In the genomic region with DNA sequence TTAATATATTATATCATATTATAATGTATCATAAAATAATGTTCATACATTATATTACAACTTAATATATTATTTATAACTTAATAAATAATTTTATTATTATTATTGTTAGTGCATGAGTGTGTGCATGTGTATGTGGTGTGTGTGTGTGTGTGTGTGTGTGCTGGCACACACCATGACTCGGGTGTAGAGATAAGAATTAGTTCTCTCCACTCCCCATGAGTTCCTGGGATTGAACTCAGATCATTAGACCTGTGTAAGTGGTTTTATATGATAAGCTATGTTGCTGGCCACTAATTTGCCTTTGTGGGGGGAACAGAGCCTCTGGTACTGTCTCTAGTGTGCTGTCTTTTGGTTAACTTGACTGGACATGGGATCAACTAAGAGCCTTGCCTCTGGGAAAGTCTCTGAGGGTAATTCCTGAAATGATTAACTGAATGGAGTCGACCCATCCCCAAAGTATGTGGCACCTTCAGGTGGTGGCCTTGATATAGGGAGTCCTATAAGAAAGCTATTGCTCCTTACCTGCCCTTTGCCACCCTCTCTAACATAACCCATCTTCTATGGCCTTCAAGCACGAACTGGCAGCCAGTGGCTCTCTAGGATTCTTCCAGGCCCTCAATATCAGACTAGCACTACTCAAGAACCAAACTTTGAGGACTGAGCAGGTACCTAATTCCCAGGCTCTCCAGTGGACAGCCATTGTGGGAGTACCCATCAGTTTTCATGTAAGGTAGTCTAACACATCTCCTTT, we compare ENCODE assay signal across 31 mouse cellular contexts. TPM values are rescaled to one million over a fixed set of nuclear protein-coding genes. Genes with fewer than 3 reads are reported as not detected.
DNase-seq lines count a peak whose midpoint lies in the region; ATAC-seq and TF ChIP-seq lines count a peak whose summit lies in the region.
"Had no signal": no experiment of that assay in that cellular context is flagged by ENCODE, and none has a peak within 500 bp of the region (broad histone marks: within the 10 kb centered on the region; RNA-seq: fewer than 3 reads in every experiment).

No protein-coding gene starts in this region.

- no peaks in the 10 kb centered on the region for H3K9me3 ChIP-seq in liver, embryonic 13.5 days (replicated peaks)
- no peaks in the 10 kb centered on the region for H3K9me3 ChIP-seq in liver, postnatal 0 days (ENCODE audit: low read length)
- H3K9me3 ChIP-seq: embryonic facial prominence, embryonic 12.5 days; embryonic facial prominence, embryonic 15.5 days; G1E; hindbrain, embryonic 10.5 days; hindbrain, embryonic 13.5 days had no signal

- ATAC-seq in liver, embryonic 13.5 days (ENCODE audit: low read depth): peak; percentile 94
- ATAC-seq in liver, postnatal 0 days: peak; percentile 58
- ATAC-seq: forebrain, embryonic 14.5 days; hindbrain, embryonic 16.5 days had no signal

- no peak for TF ChIP-seq EP300 in liver, postnatal 0 days (IDR thresholded peaks at IDR 0.05; ENCODE audit: low read depth)

- H3K27ac ChIP-seq in liver, embryonic 13.5 days: peak overlapping the region; percentile 54
- no peak overlapping the region for H3K27ac ChIP-seq in liver, postnatal 0 days (ENCODE audit: low read depth)
- H3K27ac ChIP-seq: embryonic facial prominence, embryonic 12.5 days; embryonic facial prominence, embryonic 15.5 days; heart, adult 2 months; hindbrain, embryonic 10.5 days; hindbrain, embryonic 13.5 days had no signal

- H3K4me2 ChIP-seq in liver, embryonic 13.5 days: peak overlapping the region; percentile 30
- no peak overlapping the region for H3K4me2 ChIP-seq in liver, postnatal 0 days (ENCODE audit: low read depth, low read length)
- H3K4me2 ChIP-seq: embryonic facial prominence, embryonic 12.5 days; embryonic facial prominence, embryonic 15.5 days; heart, embryonic 11.5 days; hindbrain, embryonic 13.5 days had no signal

- peak; percentile 31 for DNase-seq in c-Kit-positive CD71-positive TER-119-negative erythroid progenitor cells, embryonic 14.5 days (ENCODE audit: low read depth)
- peak; percentile 19 for DNase-seq in liver
- no peak for DNase-seq in liver, embryonic 13.5 days
- DNase-seq in liver, postnatal 0 days: no peak
- no peak for DNase-seq in spleen, postnatal 10 days (ENCODE audit: low spot score in 2 of 2)
- DNase-seq in layer of hippocampus, postnatal 25 days (ENCODE audit: extremely low spot score in 1 of 2, low spot score in 1 of 2): no peak
- DNase-seq in lung, adult 2 months: no peak
- DNase-seq: adrenal gland, adult 2 months; adrenal gland, postnatal 25 days; B cell, adult 2 months; cerebellum, adult 11 months; cerebellum, adult 2 months; cerebellum, adult 9-11 months; cerebellum, postnatal 25 days; gastrocnemius, postnatal 25 days; heart, adult 2 months had no signal

- H3K27me3 ChIP-seq in liver, embryonic 13.5 days: peaks cover 7% of the 10 kb centered on the region; the same call in 1 of the 2 replicates
- no peaks in the 10 kb centered on the region for H3K27me3 ChIP-seq in liver, postnatal 0 days (ENCODE audit: insufficient read depth, low read length)

- no peak for TF ChIP-seq CTCF in liver, postnatal 0 days (IDR thresholded peaks at IDR 0.05; ENCODE audit: low read depth)
- TF ChIP-seq CTCF in lung, adult 2 months (IDR thresholded peaks at IDR 0.05; ENCODE audit: insufficient read depth, low read length): no peak

- H3K36me3 ChIP-seq in liver, embryonic 13.5 days: no peaks in the 10 kb centered on the region
- no peaks in the 10 kb centered on the region for H3K36me3 ChIP-seq in liver, postnatal 0 days (replicated peaks; ENCODE audit: insufficient read depth, low read length)
- H3K36me3 ChIP-seq: embryonic facial prominence, embryonic 12.5 days; embryonic facial prominence, embryonic 15.5 days; G1E; hindbrain, embryonic 10.5 days; hindbrain, embryonic 13.5 days had no signal

- no peak for TF ChIP-seq POLR2A in lung, adult 2 months (IDR thresholded peaks at IDR 0.05; ENCODE audit: borderline replicate concordance, extremely low read depth, low read depth, low read length)

- H3K4me1 ChIP-seq in liver, embryonic 13.5 days (replicated peaks): peaks cover 18% of the 10 kb centered on the region
- H3K4me1 ChIP-seq in liver, postnatal 0 days (ENCODE audit: insufficient read depth): no peaks in the 10 kb centered on the region
- no peaks in the 10 kb centered on the region for H3K4me1 ChIP-seq in lung, adult 2 months (ENCODE audit: control insufficient read depth, insufficient read depth, low read length)
- H3K4me1 ChIP-seq: embryonic facial prominence, embryonic 12.5 days; embryonic facial prominence, embryonic 15.5 days; hindbrain, embryonic 13.5 days had no signal

- no peak overlapping the region for H3K4me3 ChIP-seq in liver, embryonic 13.5 days (replicated peaks)
- no peak overlapping the region for H3K4me3 ChIP-seq in liver, postnatal 0 days (ENCODE audit: low read depth, low read length)
- H3K4me3 ChIP-seq in lung, adult 2 months (replicated peaks; ENCODE audit: extremely low read depth, low read depth, low read length): no peak overlapping the region
- H3K4me3 ChIP-seq: embryonic facial prominence, embryonic 12.5 days; embryonic facial prominence, embryonic 15.5 days; heart, adult 2 months; hindbrain, embryonic 10.5 days; hindbrain, embryonic 13.5 days had no signal

- 30% methylated on average over 3 of the region's 3 CpGs for WGBS in liver, embryonic 13.5 days (ENCODE audit: insufficient replicate concordance)
- WGBS in liver, postnatal 0 days (ENCODE audit: insufficient replicate concordance): 43% methylated on average over 3 of the region's 3 CpGs
- 42% methylated on average over 3 of the region's 3 CpGs for WGBS in lung, adult 2 months

- H3K9ac ChIP-seq in liver, embryonic 13.5 days: 0 out of 2 replicates have a peak overlapping the region, but pooled peaks have one; percentile 23
- no peak overlapping the region for H3K9ac ChIP-seq in liver, postnatal 0 days (replicated peaks)
- H3K9ac ChIP-seq: embryonic facial prominence, embryonic 12.5 days; embryonic facial prominence, embryonic 15.5 days; hindbrain, embryonic 13.5 days had no signal

RNA-seq across cellular contexts. Expression of a gene that starts 23.7 kb away (rescaled TPM):
- 24.0 and 24.2 TPM in 2 replicates for polyA plus RNA-seq in liver, embryonic 13.5 days (2015; fragmentation: Nextera tagmentation; extraction: Ambion mirVana)
- polyA plus RNA-seq in liver, postnatal 0 days (2015; fragmentation: Nextera tagmentation; extraction: Ambion mirVana): 10.7 and 11.3 TPM in 2 replicates
- 10 to 100 TPM; 18.9 to 19.7 TPM for total RNA-seq in layer of hippocampus, postnatal 25 days (2021)
- polyA plus RNA-seq in lung, adult 2 months (2012; rRNA removed): 3.5 and 4.4 TPM in 2 replicates

RNA-seq across cellular contexts. Expression of a gene that starts 23.9 kb away (rescaled TPM):
- 12.2 and 14.3 TPM in 2 replicates for polyA plus RNA-seq in liver, embryonic 13.5 days (2015; fragmentation: Nextera tagmentation; extraction: Ambion mirVana)
- 6.9 and 8.1 TPM in 2 replicates for polyA plus RNA-seq in liver, postnatal 0 days (2015; fragmentation: Nextera tagmentation; extraction: Ambion mirVana)
- 10 to 100 TPM; 30.8 to 32.0 TPM for total RNA-seq in layer of hippocampus, postnatal 25 days (2021)
- 65.2 and 79.5 TPM in 2 replicates for polyA plus RNA-seq in lung, adult 2 months (2012; rRNA removed)

RNA-seq across cellular contexts. Expression of a gene that starts 38.5 kb away (rescaled TPM):
- polyA plus RNA-seq in liver, embryonic 13.5 days (2015; fragmentation: Nextera tagmentation; extraction: Ambion mirVana): not detected in 2 replicates
- 0.04 TPM in 1 of 2 replicates, not detected in the other for polyA plus RNA-seq in liver, postnatal 0 days (2015; fragmentation: Nextera tagmentation; extraction: Ambion mirVana)
- total RNA-seq in layer of hippocampus, postnatal 25 days (2021): 10 to 100 TPM; 22.4 to 30.8 TPM
- 9.7 and 10.8 TPM in 2 replicates for polyA plus RNA-seq in lung, adult 2 months (2012; rRNA removed)
- total RNA-seq: adrenal gland, adult 2 months; adrenal gland, postnatal 25 days; CH12.LX; common myeloid progenitor, adult 5-6 weeks; gastrocnemius, adult 8-10 months; gastrocnemius, postnatal 25 days; heart, adult 2 months; heart, postnatal 25 days had no signal
- polyA plus RNA-seq: adrenal gland, adult 2 months; G1E; gonadal fat pad, adult 2 months; heart, adult 2 months; heart, embryonic 14.5 days; heart, postnatal 0 days had no signal

Comparison
In these comparisons a context has a peak if more than half of its experiments do, and no peak if none do; other contexts are left out.
1. DNase-seq: peak in c-Kit-positive CD71-positive TER-119-negative erythroid progenitor cells, embryonic 14.5 days (single experiment) and liver (single experiment); none in liver, embryonic 13.5 days (single experiment), liver, postnatal 0 days (single experiment), spleen, postnatal 10 days (0 of 2), layer of hippocampus, postnatal 25 days (0 of 2) and lung, adult 2 months (single experiment).
2. RNA of a gene that starts 38.5 kb away (polyA plus RNA-seq): 9.7 to 10.8 TPM in lung, adult 2 months; 0.04 TPM in liver, postnatal 0 days and not detected in liver, embryonic 13.5 days; every median in the first group is over 10 times any median in the second.